Mouse (Mus musculus): ENCODE results near the gene Mad1l1. TPM values are rescaled to one million over a fixed set of nuclear protein-coding genes. Genes with fewer than 3 reads are reported as not detected.

Mad1l1 gene
- polyA plus RNA-seq, 1 experiment from 2014 or later, result 46.4 TPM

- no peak overlapping the region for H3K27ac ChIP-seq
- no peak overlapping the region for H3K4me3 ChIP-seq (replicated peaks)
- H3K9me3 ChIP-seq, result no peaks in the 10 kb centered on the region
- WGBS, result 87% methylated on average over 5 of the region's 5 CpGs
- H3K4me1 ChIP-seq, result peaks cover 8% of the 10 kb centered on the region
- no peak overlapping the region for H3K9ac ChIP-seq
- no peak for ATAC-seq (ENCODE audit: low FRiP score)
- no peak overlapping the region for H3K4me2 ChIP-seq
- peaks cover 7% of the 10 kb centered on the region for H3K36me3 ChIP-seq (replicated peaks)
- H3K27me3 ChIP-seq, result no peaks in the 10 kb centered on the region
Measured at GRCm38 (mm10) chr5:140270976-140271685, 50.2 kb downstream of the Mad1l1 start.

- Histone ChIP-seq H3K27me3 (no peaks in the 10 kb centered on the region), H3K9ac (no peak overlapping the region), H3K9me3 (no peaks in the 10 kb centered on the region), H3K27ac (peak overlapping the region; percentile 56; the same call in 1 of the 2 replicates), H3K4me1 (peaks cover 30% of the 10 kb centered on the region), H3K4me2 (no peak overlapping the region), H3K4me3 (replicated peaks) (no peak overlapping the region), H3K36me3 (replicated peaks) (peaks cover 7% of the 10 kb centered on the region)
- 48% methylated on average over 4 of the region's 4 CpGs for WGBS
- ATAC-seq (ENCODE audit: low FRiP score), result no peak
Measured at GRCm38 (mm10) chr5:140268396-140268795, 53.0 kb downstream of the Mad1l1 start.

GRCm38 (mm10) chr5:140267061-140267460 is 54.3 kb downstream of the Mad1l1 start:
- ATAC-seq (ENCODE audit: low FRiP score), result no peak
- H3K36me3 ChIP-seq (replicated peaks), result peaks cover 7% of the 10 kb centered on the region

GRCm38 (mm10) chr5:140264825-140265575 is 56.4 kb downstream of the Mad1l1 start:
- Histone ChIP-seq H3K9me3 (no peaks in the 10 kb centered on the region), H3K27me3 (no peaks in the 10 kb centered on the region), H3K27ac (peak overlapping the region; percentile 90), H3K4me2 (no peak overlapping the region), H3K4me3 (replicated peaks) (no peak overlapping the region), H3K36me3 (replicated peaks) (peaks cover 4% of the 10 kb centered on the region; the same call in 1 of the 2 replicates), H3K4me1 (peaks cover 37% of the 10 kb centered on the region), H3K9ac (peak overlapping the region; percentile 48; the same call in 1 of the 2 replicates)
- ATAC-seq (ENCODE audit: low FRiP score), result 0 out of 2 replicates have a peak, but pooled peaks have one; percentile 24
- WGBS, result 69% methylated on average over 5 of the region's 5 CpGs

More at GRCm38 (mm10) chr5:140267061-140267460, 54.3 kb downstream of the Mad1l1 start:
- Histone ChIP-seq H3K27me3 (no peaks in the 10 kb centered on the region), H3K9me3 (no peaks in the 10 kb centered on the region), H3K4me3 (replicated peaks) (no peak overlapping the region), H3K4me1 (peaks cover 37% of the 10 kb centered on the region), H3K27ac (no peak overlapping the region), H3K9ac (no peak overlapping the region), H3K4me2 (no peak overlapping the region)
- WGBS, result 90% methylated on average over 2 of the region's 2 CpGs

- no peaks in the 10 kb centered on the region for H3K27me3 ChIP-seq
- H3K27ac ChIP-seq, result peak overlapping the region; percentile 90
- H3K9me3 ChIP-seq, result no peaks in the 10 kb centered on the region
- no peak overlapping the region for H3K4me3 ChIP-seq (replicated peaks)
- peak; percentile 75 for ATAC-seq (ENCODE audit: low FRiP score)
- H3K4me2 ChIP-seq, result peak overlapping the region; percentile 34
- WGBS, result 23% methylated on average over 30 of the region's 30 CpGs
- H3K4me1 ChIP-seq, result peaks cover 37% of the 10 kb centered on the region
- H3K36me3 ChIP-seq (replicated peaks), result peaks cover 14% of the 10 kb centered on the region
- peak overlapping the region; percentile 48 for H3K9ac ChIP-seq
Measured at GRCm38 (mm10) chr5:140263754-140264749, 57.3 kb downstream of the Mad1l1 start.

- H3K9ac ChIP-seq, result no peak overlapping the region
- H3K4me2 ChIP-seq, result no peak overlapping the region
- H3K4me1 ChIP-seq, result peaks cover 29% of the 10 kb centered on the region
- WGBS, result 89% methylated on average over 3 of the region's 3 CpGs
- H3K27me3 ChIP-seq, result no peaks in the 10 kb centered on the region
- no peak for ATAC-seq (ENCODE audit: low FRiP score)
- H3K4me3 ChIP-seq (replicated peaks), result no peak overlapping the region
- H3K36me3 ChIP-seq (replicated peaks), result peaks cover 23% of the 10 kb centered on the region
- no peak overlapping the region for H3K27ac ChIP-seq
- H3K9me3 ChIP-seq, result no peaks in the 10 kb centered on the region
Measured at GRCm38 (mm10) chr5:140262401-140262800, 59.0 kb downstream of the Mad1l1 start.

- Histone ChIP-seq H3K4me1 (peaks cover 29% of the 10 kb centered on the region), H3K4me2 (no peak overlapping the region), H3K9me3 (no peaks in the 10 kb centered on the region), H3K9ac (no peak overlapping the region), H3K27me3 (no peaks in the 10 kb centered on the region), H3K4me3 (replicated peaks) (no peak overlapping the region), H3K27ac (no peak overlapping the region), H3K36me3 (replicated peaks) (peaks cover 23% of the 10 kb centered on the region)
- no peak for ATAC-seq (ENCODE audit: low FRiP score)
- WGBS, result 88% methylated on average over 4 of the region's 4 CpGs
Measured at GRCm38 (mm10) chr5:140261313-140261712, 60.0 kb downstream of the Mad1l1 start.

DNA sequence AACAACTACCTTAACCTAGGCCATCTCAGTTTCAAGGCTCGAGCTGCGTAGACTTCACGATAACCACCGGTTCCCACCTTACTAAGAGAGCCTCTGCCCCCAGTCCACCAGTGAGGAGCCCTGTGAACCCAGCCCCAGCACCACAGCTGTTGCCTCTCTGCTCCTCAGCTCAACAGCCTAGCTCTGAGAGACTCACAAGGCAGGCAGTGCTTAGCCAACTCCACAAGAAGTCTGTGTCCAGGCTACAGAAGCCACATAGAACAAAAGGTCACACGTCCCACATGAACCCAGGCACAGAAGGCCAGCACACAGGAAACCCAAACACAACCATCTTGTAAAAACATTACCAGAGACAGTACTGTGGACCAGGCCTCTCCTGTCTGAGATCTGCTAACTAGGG is 62.7 kb downstream of the Mad1l1 start:
- no peak for ATAC-seq (ENCODE audit: low FRiP score)
- no peak overlapping the region for H3K4me2 ChIP-seq
- H3K4me1 ChIP-seq, result peaks cover 9% of the 10 kb centered on the region
- H3K27ac ChIP-seq, result no peak overlapping the region
- H3K27me3 ChIP-seq, result no peaks in the 10 kb centered on the region
- H3K36me3 ChIP-seq (replicated peaks), result peaks cover 23% of the 10 kb centered on the region
- no peaks in the 10 kb centered on the region for H3K9me3 ChIP-seq
- no peak overlapping the region for H3K4me3 ChIP-seq (replicated peaks)
- H3K9ac ChIP-seq, result no peak overlapping the region
- WGBS, result 95% methylated on average over 5 of the region's 5 CpGs

DNA sequence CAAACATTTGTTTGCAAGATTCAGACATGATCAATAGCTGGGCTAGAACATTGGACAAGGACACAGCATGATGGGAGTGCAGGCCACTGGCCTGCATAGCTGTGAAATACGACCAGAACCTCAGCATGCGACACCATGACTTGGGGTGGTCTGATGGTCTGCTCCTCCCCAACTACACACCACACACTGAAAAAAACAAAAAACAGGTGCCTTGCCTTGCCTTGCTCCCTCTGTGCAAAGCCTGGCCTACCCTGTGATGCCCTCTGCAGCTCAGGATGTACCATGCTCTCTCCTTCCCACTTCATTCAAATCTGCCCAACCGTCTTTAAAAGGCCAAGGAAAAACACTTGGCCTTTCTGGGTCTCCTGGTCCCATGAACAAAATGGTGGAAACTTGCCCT is 63.3 kb downstream of the Mad1l1 start:
- WGBS, result 81% methylated on average over 3 of the region's 3 CpGs
- Histone ChIP-seq H3K4me3 (replicated peaks) (no peak overlapping the region), H3K4me1 (peaks cover 3% of the 10 kb centered on the region; the same call in 1 of the 2 replicates), H3K36me3 (replicated peaks) (peaks cover 24% of the 10 kb centered on the region), H3K9ac (no peak overlapping the region), H3K4me2 (no peak overlapping the region), H3K27ac (no peak overlapping the region), H3K9me3 (no peaks in the 10 kb centered on the region), H3K27me3 (no peaks in the 10 kb centered on the region)
- ATAC-seq (ENCODE audit: low FRiP score), result no peak

DNA sequence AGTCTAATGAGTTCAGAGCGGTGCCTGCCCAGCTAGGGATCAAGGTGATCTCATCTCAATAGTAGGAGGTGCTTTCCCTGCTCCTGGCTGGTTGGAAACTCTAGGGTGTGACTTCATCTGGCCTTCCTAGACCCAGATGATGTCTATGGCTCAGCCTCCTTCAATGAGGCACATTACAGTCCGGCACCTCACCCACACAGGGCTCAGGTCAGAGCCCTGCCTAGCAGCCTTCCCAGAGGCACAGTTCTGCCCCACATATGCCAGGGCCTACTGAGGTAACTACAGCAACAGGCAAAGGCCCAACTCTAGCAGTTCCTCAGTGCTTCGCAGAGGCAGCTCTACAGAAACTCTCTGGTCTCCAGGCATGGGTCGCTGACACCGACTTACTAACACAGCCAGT is 63.9 kb downstream of the Mad1l1 start:
- Histone ChIP-seq H3K4me2 (no peak overlapping the region), H3K9me3 (no peaks in the 10 kb centered on the region), H3K4me1 (no peaks in the 10 kb centered on the region), H3K27me3 (no peaks in the 10 kb centered on the region), H3K36me3 (replicated peaks) (peaks cover 28% of the 10 kb centered on the region), H3K4me3 (replicated peaks) (no peak overlapping the region), H3K9ac (no peak overlapping the region), H3K27ac (no peak overlapping the region)
- WGBS, result 88% methylated on average over 5 of the region's 5 CpGs
- ATAC-seq (ENCODE audit: low FRiP score), result no peak

DNA sequence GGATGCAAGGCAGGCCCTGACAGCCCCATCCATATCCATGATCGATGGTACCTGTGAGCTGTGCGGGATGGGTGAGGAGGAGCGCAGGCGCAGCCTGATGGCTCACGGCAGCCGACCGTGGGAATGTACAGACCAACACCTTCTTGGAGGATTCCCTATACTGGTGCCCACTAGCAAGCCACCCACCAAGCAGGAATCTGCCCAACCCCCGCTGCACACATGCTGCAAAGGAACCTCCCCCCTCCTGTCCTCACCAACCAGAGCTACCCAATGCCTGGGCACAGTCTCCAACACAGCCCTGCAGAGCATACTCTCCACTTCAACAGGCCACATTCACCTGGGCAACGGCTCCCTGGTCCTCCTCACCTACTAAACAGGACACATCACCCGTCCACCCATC is 64.7 kb downstream of the Mad1l1 start:
- no peaks in the 10 kb centered on the region for H3K9me3 ChIP-seq
- no peak overlapping the region for H3K4me3 ChIP-seq (replicated peaks)
- ATAC-seq (ENCODE audit: low FRiP score), result no peak
- H3K4me1 ChIP-seq, result no peaks in the 10 kb centered on the region
- H3K4me2 ChIP-seq, result no peak overlapping the region
- no peak overlapping the region for H3K27ac ChIP-seq
- no peak overlapping the region for H3K9ac ChIP-seq
- peaks cover 28% of the 10 kb centered on the region for H3K36me3 ChIP-seq (replicated peaks)
- H3K27me3 ChIP-seq, result no peaks in the 10 kb centered on the region
- WGBS, result 95% methylated on average over 10 of the region's 10 CpGs

- peaks cover 25% of the 10 kb centered on the region for H3K36me3 ChIP-seq (replicated peaks)
- WGBS, result 88% methylated on average over 5 of the region's 5 CpGs
- H3K4me2 ChIP-seq, result no peak overlapping the region
- peaks cover under 1% of the 10 kb centered on the region; the same call in 1 of the 2 replicates for H3K4me1 ChIP-seq
- no peak for ATAC-seq (ENCODE audit: low FRiP score)
- no peaks in the 10 kb centered on the region for H3K9me3 ChIP-seq
- no peak overlapping the region for H3K9ac ChIP-seq
- no peaks in the 10 kb centered on the region for H3K27me3 ChIP-seq
- no peak overlapping the region for H3K27ac ChIP-seq
- no peak overlapping the region for H3K4me3 ChIP-seq (replicated peaks)
Measured at GRCm38 (mm10) chr5:140255265-140255664, 66.1 kb downstream of the Mad1l1 start.

Measured in forebrain, embryonic 12.5 days (tissue).